Mouse (Mus musculus): ENCODE results near the gene Kirrel3.

DNA sequence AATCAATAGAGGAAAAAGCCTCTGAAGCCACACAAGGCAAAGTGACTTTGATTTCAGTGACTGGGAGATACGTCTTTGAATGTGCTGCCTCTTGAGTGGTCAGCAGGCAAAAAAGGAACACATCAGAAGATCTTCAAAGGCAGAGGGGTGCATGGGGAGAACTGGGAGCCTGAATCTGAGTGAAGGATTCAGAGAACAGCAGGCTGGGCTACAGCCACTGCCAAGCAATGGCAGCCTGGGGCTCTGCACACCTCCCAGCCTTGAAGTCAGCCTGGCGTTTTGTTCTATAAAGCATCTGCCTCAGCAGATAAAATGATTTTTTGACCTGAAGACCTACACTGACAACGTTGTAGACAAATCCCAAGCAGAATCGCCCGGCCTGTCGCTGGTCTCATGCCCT lies 93.5 kb downstream of the Kirrel3 start:
- TF ChIP-seq GATA1 (IDR thresholded peaks at IDR 0.05; ENCODE audit: borderline replicate concordance, low read length) (no peak), FLI1 (IDR thresholded peaks at IDR 0.05; ENCODE audit: low read length) (no peak)

Data from megakaryocyte, embryonic 14.5 days (primary cell).